Mouse (Mus musculus) heart, embryonic 11.5 days (tissue): ENCODE measurements around the gene Myh13. TPM values are rescaled to one million over a fixed set of nuclear protein-coding genes. Genes with fewer than 3 reads are reported as not detected.

ENCODE experiments used
- ATAC-seq: fragments of 200-750 bp; cut with Nextera tagmentation; replicated peaks from 2 replicates; pipeline ENCODE4 v1.8.0; 2017; ENCODE audit warnings: moderate library complexity; ENCODE audit not compliant: insufficient number of reproducible peaks, low FRiP score, low TSS enrichment
- H3K27ac ChIP-seq: fragments of 300-500 bp; sonication (generic); 2 replicates; pipeline ENCODE4 v1.5.1; 2014; ENCODE audit warnings: mild to moderate bottlenecking, low read depth, low read length
- H3K27me3 ChIP-seq: fragments of 300-500 bp; sonication (generic); 2 replicates; pipeline ENCODE4 v1.6.1; 2014; ENCODE audit warnings: mild to moderate bottlenecking, low read length, mixed read lengths; ENCODE audit not compliant: control insufficient read depth, insufficient read depth
- H3K36me3 ChIP-seq: fragments of 300-500 bp; sonication (generic); 2 replicates; pipeline ENCODE4 v1.6.1; 2014; ENCODE audit warnings: mild to moderate bottlenecking, low read length, moderate library complexity, mixed read lengths; ENCODE audit not compliant: control insufficient read depth, insufficient read depth
- H3K4me1 ChIP-seq: fragments of 300-500 bp; sonication (generic); 2 replicates; pipeline ENCODE4 v1.6.1; 2014; ENCODE audit warnings: low read length; ENCODE audit not compliant: control insufficient read depth, insufficient read depth
- H3K4me2 ChIP-seq: fragments of 300-500 bp; sonication (generic); 2 replicates; pipeline ENCODE4 v1.6.1; 2014; ENCODE audit warnings: mild to moderate bottlenecking, moderate library complexity
- H3K4me3 ChIP-seq: fragments of 300-500 bp; sonication (generic); 2 replicates; pipeline ENCODE4 v1.5.1; 2014; ENCODE audit warnings: low read depth, low read length
- H3K9ac ChIP-seq: fragments of 300-500 bp; sonication (generic); 2 replicates; pipeline ENCODE4 v1.6.1; 2014; ENCODE audit warnings: mild to moderate bottlenecking, low read depth, low read length, moderate library complexity
- H3K9me3 ChIP-seq: fragments of 300-500 bp; sonication (generic); replicated peaks from 2 replicates; pipeline ENCODE4 v1.6.1; 2016; ENCODE audit warnings: low read length; ENCODE audit not compliant: control insufficient read depth
- WGBS: fragments of 180-500 bp; shearing (Covaris S2); extraction: QIAGEN DNeasy Blood & Tissue Kit; methylation state at CpG from one replicate; pipeline ENCODE4 v1.1.7; 2014; ENCODE audit not compliant: insufficient replicate concordance; 5-methylcytosine and 5-hydroxymethylcytosine counted together
- polyA plus RNA-seq: library from polyadenylated mRNA; unstranded; fragments of >200 nt; fragmentation: Nextera tagmentation; extraction: Ambion mirVana; gene quantifications from 2 replicates; pipeline ENCODE4 v1.2.1, GENCODE M21; 2014

Gene Myh13
- polyA plus RNA-seq, 1 experiment from 2014 or later, result not detected

GRCm38 (mm10) chr11:67379703-67380510, 58.4 kb downstream of the Myh13 start:
- Histone ChIP-seq H3K4me2 (no peak overlapping the region; the same call in 1 of the 2 replicates), H3K9ac (no peak overlapping the region), H3K4me1 (peaks cover 3% of the 10 kb centered on the region; the same call in 1 of the 2 replicates), H3K27ac (no peak overlapping the region), H3K4me3 (no peak overlapping the region), H3K27me3 (no peaks in the 10 kb centered on the region), H3K9me3 (no peaks in the 10 kb centered on the region), H3K36me3 (no peaks in the 10 kb centered on the region)
- 50% methylated on average over 10 of the region's 10 CpGs for WGBS
- no peak for ATAC-seq

- Histone ChIP-seq H3K4me1 (peaks cover 3% of the 10 kb centered on the region; the same call in 1 of the 2 replicates), H3K36me3 (no peaks in the 10 kb centered on the region), H3K27ac (no peak overlapping the region), H3K4me3 (no peak overlapping the region), H3K9me3 (no peaks in the 10 kb centered on the region), H3K4me2 (no peak overlapping the region), H3K9ac (no peak overlapping the region), H3K27me3 (no peaks in the 10 kb centered on the region)
- no peak for ATAC-seq
- WGBS, result 33% methylated on average over 4 of the region's 4 CpGs
Measured at GRCm38 (mm10) chr11:67381833-67382232, 60.4 kb downstream of the Myh13 start.

GRCm38 (mm10) chr11:67384653-67385052, 63.2 kb downstream of the Myh13 start:
- no peak overlapping the region for H3K4me2 ChIP-seq
- WGBS, result 74% methylated on average over 7 of the region's 7 CpGs
- no peaks in the 10 kb centered on the region for H3K27me3 ChIP-seq
- H3K4me3 ChIP-seq, result no peak overlapping the region
- no peaks in the 10 kb centered on the region for H3K9me3 ChIP-seq
- no peaks in the 10 kb centered on the region for H3K36me3 ChIP-seq
- H3K27ac ChIP-seq, result no peak overlapping the region
- ATAC-seq, result no peak
- H3K9ac ChIP-seq, result no peak overlapping the region
- peaks cover 3% of the 10 kb centered on the region; the same call in 1 of the 2 replicates for H3K4me1 ChIP-seq

- Histone ChIP-seq H3K9ac (no peak overlapping the region), H3K4me3 (no peak overlapping the region), H3K4me1 (no peaks in the 10 kb centered on the region), H3K36me3 (no peaks in the 10 kb centered on the region), H3K4me2 (no peak overlapping the region), H3K9me3 (no peaks in the 10 kb centered on the region), H3K27me3 (no peaks in the 10 kb centered on the region), H3K27ac (no peak overlapping the region)
- no peak for ATAC-seq
- 38% methylated on average over 8 of the region's 8 CpGs for WGBS
Measured at GRCm38 (mm10) chr11:67386815-67387415, 65.5 kb downstream of the Myh13 start.

- 74% methylated on average over 3 of the region's 3 CpGs for WGBS
- H3K27ac ChIP-seq, result no peak overlapping the region
- no peak overlapping the region for H3K4me2 ChIP-seq
- no peak for ATAC-seq
- H3K36me3 ChIP-seq, result no peaks in the 10 kb centered on the region
- no peaks in the 10 kb centered on the region; the same call in 1 of the 2 replicates for H3K27me3 ChIP-seq
- no peak overlapping the region for H3K4me3 ChIP-seq
- H3K4me1 ChIP-seq, result no peaks in the 10 kb centered on the region
- no peak overlapping the region for H3K9ac ChIP-seq
- H3K9me3 ChIP-seq, result no peaks in the 10 kb centered on the region
Measured at GRCm38 (mm10) chr11:67390679-67391384, 69.4 kb downstream of the Myh13 start.

- 74% methylated on average over 3 of the region's 3 CpGs for WGBS
- Histone ChIP-seq H3K9ac (no peak overlapping the region), H3K4me1 (no peaks in the 10 kb centered on the region), H3K4me3 (no peak overlapping the region), H3K4me2 (no peak overlapping the region), H3K9me3 (no peaks in the 10 kb centered on the region), H3K27ac (no peak overlapping the region), H3K36me3 (no peaks in the 10 kb centered on the region), H3K27me3 (no peaks in the 10 kb centered on the region; the same call in 1 of the 2 replicates)
- no peak for ATAC-seq
Measured at GRCm38 (mm10) chr11:67392369-67392768, 70.9 kb downstream of the Myh13 start.

GRCm38 (mm10) chr11:67400956-67401355, 79.5 kb downstream of the Myh13 start:
- no peak for ATAC-seq
- Histone ChIP-seq H3K4me1 (no peaks in the 10 kb centered on the region), H3K27me3 (no peaks in the 10 kb centered on the region), H3K9ac (no peak overlapping the region), H3K9me3 (no peaks in the 10 kb centered on the region), H3K4me2 (no peak overlapping the region), H3K27ac (no peak overlapping the region), H3K36me3 (no peaks in the 10 kb centered on the region), H3K4me3 (no peak overlapping the region)
- WGBS, result 87% methylated on average over 5 of the region's 5 CpGs

GRCm38 (mm10) chr11:67414346-67414940, 93.0 kb downstream of the Myh13 start:
- no peak overlapping the region for H3K27ac ChIP-seq
- no peak overlapping the region for H3K4me3 ChIP-seq
- H3K9ac ChIP-seq, result no peak overlapping the region
- H3K4me1 ChIP-seq, result no peaks in the 10 kb centered on the region
- no peaks in the 10 kb centered on the region for H3K27me3 ChIP-seq
- WGBS, result 68% methylated on average over 6 of the region's 6 CpGs
- no peak for ATAC-seq
- no peaks in the 10 kb centered on the region for H3K36me3 ChIP-seq
- H3K4me2 ChIP-seq, result no peak overlapping the region
- H3K9me3 ChIP-seq, result no peaks in the 10 kb centered on the region
